Mouse (Mus musculus) cerebellum, postnatal 14 days (tissue): ENCODE measurements at regions not wholly inside any gene's neighbourhood (a gene's known extent, or its start where the extent isn't known, plus 50 kb on each side); places are given as distances from the start of the nearest gene placed in this dataset.
"Not testable (repeated sequence)": the region's sequence is repeated elsewhere in the genome, so short reads cannot be mapped to it uniquely, and the experiment has no call there.

Experiments used
- DNase-seq, 2 experiments: peaks; one replicate each; pipeline ENCODE4 v3.0.0; 2021; ENCODE audit warnings: mixed read lengths in 2 of 2

DNA sequence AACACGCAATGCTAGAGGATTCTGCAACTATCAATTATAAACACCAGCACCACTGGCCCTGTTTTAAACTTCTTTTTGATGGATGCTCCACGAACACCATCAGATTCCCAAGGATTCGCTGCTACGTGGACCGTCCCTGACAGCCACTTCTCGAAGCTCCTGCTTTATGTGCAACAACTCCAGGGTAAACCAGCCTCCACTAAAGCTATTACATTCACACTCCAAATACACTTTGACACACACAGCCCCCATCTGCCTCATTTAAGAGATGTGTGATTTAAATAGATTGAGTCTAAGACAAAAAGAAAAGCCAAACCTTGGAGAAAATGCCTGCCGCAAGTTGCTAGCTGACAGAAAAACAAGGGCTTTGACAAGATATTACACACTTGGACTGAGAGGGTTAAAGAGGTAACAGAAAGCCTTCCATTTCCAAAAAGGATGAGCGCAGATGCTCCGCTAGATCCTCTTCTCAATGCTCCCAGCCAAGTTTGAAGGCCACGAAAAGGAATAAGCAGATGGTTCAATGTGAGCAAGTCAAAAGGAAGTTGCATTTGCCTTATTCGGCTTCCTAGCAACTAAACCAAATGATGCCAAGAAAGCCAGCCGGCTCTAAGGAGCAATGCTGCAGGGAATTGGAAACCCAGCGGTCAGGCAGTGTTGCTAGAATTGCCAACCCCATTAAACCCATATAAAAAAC lies 54.0 kb upstream of the Cnep1r1 start:
- peak; percentile 60 to 73 for DNase-seq

GRCm38 (mm10) chr8:88059107-88059506 lies 59.5 kb upstream of the Cnep1r1 start:
- not testable (repeated sequence) for DNase-seq

DNA sequence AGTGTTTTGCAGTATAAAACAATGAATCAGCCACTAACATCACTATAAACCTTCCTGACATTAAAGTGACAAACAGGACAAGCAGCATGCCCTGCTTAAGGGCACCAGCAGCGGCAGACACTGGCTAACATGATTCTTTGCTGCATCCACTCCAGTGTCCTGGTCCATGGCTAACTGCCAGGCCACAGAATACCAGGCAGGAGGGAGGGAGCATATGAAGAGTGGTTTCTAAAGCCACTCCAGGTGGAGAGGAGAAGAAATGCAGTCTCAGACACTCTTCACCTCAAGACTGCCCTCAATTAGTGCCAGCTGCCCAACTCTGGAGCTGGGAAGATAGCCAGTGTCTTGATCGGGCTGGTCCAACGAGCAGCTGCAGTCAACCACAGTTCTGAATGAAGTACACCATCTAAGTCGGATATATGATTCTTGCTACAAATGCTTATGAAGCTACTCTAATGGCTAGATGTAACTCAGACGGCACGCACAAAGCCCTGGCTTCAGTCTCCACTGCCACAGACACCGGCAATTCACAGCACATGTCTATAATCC lies 60.8 kb upstream of the Cnep1r1 start:
- peak; percentile 24 to 51 for DNase-seq

- DNase-seq: no peak
These were observed 67.9 kb upstream of the Cnep1r1 start for GRCm38 (mm10) chr8:88050651-88051050.

DNA sequence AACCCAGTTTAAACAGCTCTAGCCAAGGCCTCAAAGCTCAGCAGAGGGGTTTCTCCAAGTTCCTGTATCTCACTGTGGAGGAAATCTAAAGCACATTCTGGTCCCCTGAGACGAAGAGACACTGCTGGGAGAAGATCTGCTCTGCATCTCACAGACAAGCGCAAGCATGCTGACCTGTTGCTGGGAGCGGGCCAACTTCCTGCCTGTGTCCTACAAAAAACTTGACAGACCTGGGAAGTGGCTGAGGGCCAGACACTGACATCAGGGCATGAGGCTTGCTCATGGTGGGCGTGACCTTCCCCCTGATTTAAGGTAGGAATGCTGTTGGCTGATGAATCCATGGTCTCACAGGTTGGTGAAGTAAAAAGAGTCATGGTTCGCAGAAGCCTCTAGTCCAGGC lies 69.5 kb upstream of the Cnep1r1 start:
- peak; percentile 81 to 86 for DNase-seq

DNA sequence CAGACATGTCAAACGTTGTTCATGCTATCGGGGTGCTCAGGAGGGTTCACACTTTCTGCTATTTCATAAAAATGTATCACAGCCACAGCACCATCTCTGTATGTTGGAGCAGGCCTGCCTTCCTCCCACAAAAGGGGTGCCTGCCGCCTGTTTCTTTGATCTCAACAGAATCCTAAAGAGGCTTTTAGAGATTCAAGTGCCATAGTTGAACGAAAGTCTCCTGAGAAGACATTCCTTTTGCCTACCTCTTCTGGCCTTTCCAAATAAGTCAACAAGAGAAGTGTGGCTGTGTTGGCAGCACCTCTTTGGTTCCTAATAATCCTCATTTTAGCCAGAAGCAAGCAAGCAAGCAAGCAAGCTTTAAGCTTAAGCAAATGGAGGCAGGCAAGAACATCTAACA lies 72.6 kb upstream of the Cnep1r1 start:
- DNase-seq: no peak

GRCm38 (mm10) chr8:88039286-88039685 lies 79.3 kb upstream of the Cnep1r1 start:
- DNase-seq: no peak

GRCm38 (mm10) chr8:88037994-88038393 lies 78.6 kb upstream of the Zfp423 start:
- DNase-seq: no peak

DNA sequence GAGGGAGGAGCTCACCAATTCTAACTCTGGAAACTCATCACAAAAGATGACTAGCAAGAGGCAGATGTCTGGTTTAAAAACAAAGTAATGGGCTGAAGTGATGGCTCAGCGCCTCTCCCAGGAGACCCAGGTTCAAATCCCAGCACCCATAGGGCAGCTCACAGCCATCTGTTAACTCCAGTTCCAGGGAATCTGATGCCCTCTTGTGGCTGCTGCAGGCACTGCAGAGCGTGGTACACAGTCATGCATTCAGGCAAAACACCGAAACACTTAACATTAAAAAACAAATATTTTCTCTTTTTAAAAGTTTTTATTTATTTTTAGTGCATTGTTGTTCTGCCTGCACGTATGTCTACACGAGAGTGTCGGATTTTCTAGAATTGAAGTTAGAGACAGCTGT lies 73.7 kb upstream of the Zfp423 start:
- DNase-seq: peak in 1 of 2 experiments; percentile 55

DNA sequence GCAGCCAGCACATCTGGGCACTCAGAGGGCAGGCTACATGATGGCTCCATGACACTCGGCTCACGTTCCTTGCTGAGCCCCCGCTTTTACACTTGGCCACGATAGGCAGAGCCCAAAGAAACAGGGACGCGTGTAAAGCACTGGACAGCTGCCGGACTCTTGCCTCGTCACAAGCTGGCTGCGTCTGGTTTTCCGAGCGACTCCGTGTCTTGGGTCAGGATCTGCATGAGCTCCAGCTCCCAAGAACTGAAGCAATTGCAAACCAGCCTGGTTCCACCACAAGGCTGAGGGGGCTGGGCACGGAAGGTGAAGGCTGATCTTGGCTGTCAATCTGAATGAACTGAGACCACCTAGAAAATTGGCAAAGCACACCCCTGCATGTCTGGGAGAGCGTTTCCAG lies 65.1 kb upstream of the Zfp423 start:
- peak; percentile 45 to 50 for DNase-seq

GRCm38 (mm10) chr8:88023423-88023822 lies 64.0 kb upstream of the Zfp423 start:
- DNase-seq: peak; percentile 81 to 84

DNA sequence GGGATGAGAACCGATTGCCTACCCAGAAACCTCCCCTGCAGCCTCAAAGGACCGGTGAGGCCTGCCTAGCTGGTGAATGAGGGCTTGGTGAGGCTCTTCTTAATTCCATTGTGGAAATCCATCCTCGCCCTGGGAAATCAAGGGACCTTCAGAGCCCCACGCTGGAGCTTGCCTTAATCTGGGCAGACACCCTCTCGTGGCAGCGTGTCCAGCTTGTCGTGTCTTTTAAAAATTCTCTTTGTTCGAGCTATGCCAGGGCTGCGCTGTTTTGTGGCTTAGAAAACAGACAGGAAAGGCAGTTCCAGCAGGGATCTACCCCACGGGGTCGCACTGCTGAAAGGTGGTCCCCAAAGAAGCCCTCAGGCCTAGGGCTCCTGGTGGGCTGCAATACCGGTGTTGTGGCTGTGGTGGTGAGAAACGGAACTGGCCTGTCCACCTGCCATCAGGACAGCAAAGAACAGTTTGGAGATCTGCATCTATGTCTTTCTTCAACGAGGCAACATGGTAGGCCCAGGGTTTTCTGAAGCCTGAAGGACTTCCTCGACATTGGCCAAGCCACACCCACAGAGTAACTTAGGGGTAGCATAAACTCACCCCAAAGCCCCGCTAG lies 63.5 kb upstream of the Zfp423 start:
- DNase-seq: peak in 1 of 2 experiments; percentile 19

GRCm38 (mm10) chr8:88019243-88020115 lies 60.1 kb upstream of the Zfp423 start:
- peak; percentile 50 to 56 for DNase-seq

- no peak for DNase-seq
These were observed 59.1 kb upstream of the Zfp423 start for GRCm38 (mm10) chr8:88018494-88018893.

DNA sequence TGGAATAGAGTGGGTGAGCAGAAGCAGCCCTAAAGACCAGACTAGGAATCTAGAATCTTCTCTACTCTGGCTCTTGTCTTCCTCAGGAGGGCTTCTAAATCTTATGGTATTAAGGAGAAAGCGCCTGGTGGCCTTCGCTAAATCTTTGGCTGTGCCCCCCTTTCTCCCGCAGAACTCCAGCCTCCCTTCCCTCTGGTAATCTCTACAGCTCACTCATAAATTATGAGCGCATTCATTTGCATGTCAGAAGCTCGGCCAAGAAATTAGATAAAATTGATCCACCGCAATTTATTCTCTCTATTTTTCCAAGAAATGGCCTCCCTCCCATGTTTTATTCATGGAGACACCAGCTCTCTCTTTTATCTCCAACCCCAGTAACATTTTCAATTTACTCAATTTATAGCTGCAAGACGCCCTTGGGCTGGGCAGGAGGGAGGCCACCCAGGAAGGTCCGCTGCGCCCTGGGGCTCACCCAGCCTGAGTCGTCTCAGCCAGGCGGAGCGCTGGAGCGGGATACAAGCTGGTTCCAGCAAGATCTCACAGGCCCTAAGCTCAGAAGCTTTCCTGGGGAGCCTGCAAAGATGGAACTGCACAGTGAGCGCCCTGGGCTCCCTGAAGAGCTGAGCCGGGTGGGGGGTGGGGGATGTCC lies 52.9 kb upstream of the Zfp423 start:
- no peak for DNase-seq

DNA sequence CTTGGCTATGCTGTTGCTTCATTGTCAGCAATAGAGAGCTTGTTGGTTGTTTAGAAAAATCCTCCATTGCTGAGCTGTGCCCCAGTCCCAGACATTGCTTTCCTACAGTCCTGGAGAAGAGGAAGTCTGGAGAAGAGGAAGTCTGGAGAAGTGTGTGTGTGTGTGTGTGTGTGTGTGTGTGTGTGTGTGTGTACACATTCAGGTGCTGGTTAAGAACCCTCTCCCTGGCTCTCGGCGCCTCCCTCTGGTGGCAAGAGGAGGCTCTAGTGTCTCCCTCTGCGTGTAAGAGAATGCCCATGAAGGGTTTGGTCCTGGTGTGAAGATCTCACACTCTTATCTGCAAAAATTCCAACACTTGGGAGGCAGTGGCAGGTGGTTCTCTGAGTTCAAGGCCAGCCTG lies 51.2 kb upstream of the Zfp423 start:
- peak; percentile 40 to 57 for DNase-seq

GRCm38 (mm10) chr8:88009878-88010277 lies 50.5 kb upstream of the Zfp423 start:
- no peak for DNase-seq
